Mouse (Mus musculus): ENCODE data around the gene Dnah2.

GRCm38 (mm10) chr11:69525661-69526060 is 23.2 kb downstream of the Dnah2 start:
- TF ChIP-seq CTCF (IDR thresholded peaks at IDR 0.05; ENCODE audit: low read depth, low read length) (no peak), POLR2A (IDR thresholded peaks at IDR 0.05; ENCODE audit: insufficient read depth, low read length) (no peak)

Data from ES-Bruce4 (cell line).